Mouse (Mus musculus) gonadal fat pad, adult 2 months (tissue): ENCODE measurements around the gene Iqck. TPM values are rescaled to one million over a fixed set of nuclear protein-coding genes. Genes with fewer than 3 reads are reported as not detected.

Experiments used
- DNase-seq: peaks from one replicate; pipeline ENCODE4 v3.0.0-alpha.2; 2012; ENCODE audit warnings: low read depth
- polyA plus RNA-seq: library from polyadenylated mRNA; depleted of rRNA; stranded (reverse); fragments of >200 nt; gene quantifications from 2 replicates; pipeline ENCODE4 v1.2.3, GENCODE M21; 2012

The Iqck gene
- polyA plus RNA-seq, 1 experiment, result 3.8 TPM

DNA sequence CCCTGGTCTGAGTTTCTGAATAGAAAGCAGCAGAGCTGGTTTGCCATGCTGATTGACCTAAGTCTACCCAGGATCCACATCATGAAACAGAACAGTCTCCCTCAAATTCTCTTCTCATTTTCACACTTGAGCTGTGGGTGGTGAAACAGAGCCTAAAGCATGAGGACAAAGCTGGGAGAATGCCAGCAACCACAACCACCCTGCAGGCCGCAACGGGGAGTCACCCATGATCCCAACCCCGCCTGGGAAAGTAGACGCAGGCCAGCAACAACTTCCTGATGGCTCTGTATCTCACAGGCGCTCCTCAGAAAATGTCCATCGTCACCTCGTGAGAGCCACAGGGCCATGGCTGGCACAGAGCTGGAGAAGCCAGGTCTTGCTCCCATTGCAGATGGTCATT lies 4.0 kb upstream of the Iqck start:
- no peak for DNase-seq

DNA sequence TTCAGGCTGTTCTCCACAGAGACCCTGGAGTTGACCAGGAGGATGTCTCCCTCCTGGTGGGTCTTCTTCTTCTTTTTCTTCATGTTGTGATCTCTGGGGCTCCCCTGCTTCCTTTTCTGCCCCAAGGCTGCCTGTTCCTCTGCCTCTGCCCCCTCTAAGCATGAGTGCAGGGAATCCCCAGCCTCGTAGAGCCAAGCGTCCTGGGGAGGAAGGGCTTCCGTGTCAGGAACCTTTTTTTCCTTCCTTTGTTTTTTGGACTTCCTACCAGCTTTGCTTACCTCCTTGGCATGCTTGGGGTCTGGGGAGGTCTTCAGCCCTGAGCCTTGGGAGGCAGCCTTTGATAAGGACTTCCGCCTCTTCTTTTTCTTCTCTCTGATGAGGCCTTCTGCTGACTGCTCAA lies 2.9 kb upstream of the Iqck start:
- DNase-seq, result no peak

DNA sequence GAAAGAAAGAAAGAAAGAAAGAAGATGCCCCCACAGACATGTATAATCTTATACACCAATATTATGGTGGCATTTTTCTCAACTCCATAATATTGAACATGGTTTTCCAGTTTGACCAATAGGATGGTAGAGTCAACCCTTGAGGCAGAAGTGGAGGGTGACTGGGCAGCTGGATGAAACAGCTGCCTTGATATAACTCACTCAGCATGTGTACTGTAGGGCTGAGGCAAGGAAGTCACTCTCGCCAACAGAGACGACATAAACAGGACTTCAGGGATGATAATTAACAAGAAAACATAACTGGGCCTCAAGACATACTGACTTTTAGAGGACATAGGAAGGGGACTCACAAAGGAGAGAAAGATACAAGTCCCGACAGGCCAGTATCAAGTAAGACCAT lies 946 bp upstream of the Iqck start:
- no peak for DNase-seq

DNA sequence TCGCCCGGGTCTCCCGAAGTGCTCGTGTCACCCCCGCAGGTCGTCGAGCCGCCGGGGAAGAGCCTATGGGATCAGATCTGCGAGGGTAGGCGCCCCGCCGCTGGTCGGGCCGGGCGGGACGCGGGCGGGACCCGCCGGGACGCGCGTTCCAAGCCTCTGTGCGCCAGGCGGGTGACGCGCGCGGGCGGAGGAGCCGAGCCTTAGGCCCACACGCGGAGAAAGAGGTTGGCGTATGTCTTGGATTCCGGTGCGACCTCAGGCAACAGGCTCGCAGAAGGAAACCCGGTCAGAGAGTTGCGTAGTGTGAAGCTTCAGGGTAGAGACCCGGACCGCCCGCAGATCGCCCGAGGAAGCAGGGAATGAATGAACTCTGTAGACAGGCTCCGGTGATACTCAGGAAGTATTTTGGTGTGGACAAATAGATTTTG lies 339 bp downstream of the Iqck start, which contains the start of gene Knop1:
Knop1 (minus strand) TSS at position 378 of the 428 bp plus-strand sequence.
- DNase-seq, result no peak

DNA sequence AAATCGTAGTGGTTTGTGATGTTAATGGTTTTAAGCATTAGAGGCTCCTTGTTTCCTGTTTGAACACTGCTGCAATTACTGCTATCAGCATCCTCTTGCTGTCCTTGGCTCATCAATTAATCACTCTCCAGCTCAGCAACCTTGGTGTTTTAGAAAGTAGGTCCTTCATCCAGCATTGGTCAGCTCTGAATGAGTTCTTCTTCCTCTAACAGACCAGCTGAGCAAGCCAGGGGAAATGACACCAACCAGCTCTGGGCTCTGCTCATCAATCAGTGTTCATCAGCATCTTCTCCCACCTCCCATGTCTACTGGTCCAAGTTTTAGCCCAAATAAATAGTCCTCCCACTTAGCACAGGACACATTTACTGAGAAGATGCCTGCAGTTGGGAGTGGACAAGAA lies 3.1 kb downstream of the Iqck start:
- DNase-seq, result no peak

DNA sequence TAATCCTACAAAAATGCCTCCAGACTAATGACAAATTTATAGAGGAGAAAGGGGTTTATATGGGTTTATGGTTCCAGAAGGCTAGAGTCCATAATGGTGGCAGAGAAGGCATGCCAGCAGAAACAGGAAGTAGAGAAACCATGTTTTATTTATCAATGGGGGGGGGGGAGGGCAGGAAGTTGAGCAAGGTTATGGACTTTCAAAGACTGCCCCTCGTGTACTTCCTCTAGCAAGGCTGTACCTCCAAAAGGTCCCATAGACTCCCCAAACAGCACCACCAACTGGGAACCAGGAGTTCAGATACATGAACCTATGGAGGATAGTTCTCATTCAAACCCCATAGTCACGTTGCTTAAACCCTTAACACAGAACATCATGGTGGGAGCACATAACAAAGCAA lies 9.8 kb downstream of the Iqck start:
- no peak for DNase-seq

DNA sequence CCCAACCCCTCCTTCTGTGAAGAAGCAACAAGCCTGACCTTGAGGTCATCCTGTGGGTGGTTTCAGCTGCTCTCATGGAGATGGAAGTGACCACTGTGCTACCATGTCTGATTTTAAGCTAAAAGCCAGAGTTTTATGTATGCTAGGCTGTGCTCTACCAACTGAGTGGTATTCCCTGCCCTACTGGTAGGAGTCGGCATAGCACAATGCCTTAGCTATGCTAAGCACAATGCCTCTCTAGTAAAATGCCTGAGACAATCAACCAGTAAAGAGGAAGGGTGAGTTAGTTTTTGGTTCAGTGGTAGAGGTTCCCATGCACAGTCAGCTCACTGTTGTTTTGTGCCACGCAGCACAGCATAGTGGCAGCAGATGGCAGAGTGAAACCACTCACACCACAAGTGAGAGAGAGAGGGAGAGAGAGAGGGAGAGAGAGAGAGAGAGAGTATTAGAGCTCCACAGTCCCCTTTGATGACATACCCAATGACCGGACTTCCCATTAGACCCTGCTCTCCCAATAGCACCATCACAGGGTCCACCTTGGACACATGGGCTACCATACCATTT lies 24.0 kb downstream of the Iqck start:
- DNase-seq, result no peak

DNA sequence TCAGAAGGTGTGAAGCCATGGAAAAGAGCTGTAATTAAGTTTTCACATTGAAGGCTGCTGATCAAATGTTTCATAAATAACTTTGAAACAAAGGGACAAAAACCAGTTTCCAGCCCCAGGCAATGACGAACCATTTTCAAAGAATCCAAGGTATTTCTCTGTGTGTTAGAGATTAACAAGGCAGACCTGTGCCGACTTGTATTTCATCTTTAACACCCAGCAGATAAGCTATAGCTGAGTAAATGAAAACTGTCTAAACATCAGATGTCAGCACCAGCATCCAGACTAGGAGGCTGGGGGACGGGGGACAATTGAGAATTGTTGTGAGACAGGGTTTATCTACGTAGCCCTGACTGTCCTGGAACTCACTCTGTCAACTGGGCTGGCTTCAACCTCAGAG lies 28.4 kb downstream of the Iqck start:
- no peak for DNase-seq

DNA sequence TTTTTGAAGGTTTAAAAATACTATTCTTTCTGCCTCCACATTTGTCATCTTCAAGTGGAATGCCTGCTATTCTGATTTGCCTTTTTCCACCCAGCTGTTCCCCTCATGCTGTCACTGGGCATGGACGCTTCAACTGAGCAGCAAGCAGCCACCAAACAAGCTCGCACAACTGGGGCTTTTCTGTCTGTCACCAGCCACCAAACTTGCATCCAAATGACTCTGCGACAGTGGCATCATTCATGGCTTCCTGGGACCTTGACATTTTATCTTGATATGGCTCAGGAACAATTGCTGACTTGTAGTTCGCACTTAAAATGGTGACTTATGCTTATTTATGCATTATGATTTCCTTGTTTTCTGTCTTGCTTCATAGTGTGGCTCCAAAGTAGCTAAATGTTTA lies 29.4 kb downstream of the Iqck start:
- no peak for DNase-seq

DNA sequence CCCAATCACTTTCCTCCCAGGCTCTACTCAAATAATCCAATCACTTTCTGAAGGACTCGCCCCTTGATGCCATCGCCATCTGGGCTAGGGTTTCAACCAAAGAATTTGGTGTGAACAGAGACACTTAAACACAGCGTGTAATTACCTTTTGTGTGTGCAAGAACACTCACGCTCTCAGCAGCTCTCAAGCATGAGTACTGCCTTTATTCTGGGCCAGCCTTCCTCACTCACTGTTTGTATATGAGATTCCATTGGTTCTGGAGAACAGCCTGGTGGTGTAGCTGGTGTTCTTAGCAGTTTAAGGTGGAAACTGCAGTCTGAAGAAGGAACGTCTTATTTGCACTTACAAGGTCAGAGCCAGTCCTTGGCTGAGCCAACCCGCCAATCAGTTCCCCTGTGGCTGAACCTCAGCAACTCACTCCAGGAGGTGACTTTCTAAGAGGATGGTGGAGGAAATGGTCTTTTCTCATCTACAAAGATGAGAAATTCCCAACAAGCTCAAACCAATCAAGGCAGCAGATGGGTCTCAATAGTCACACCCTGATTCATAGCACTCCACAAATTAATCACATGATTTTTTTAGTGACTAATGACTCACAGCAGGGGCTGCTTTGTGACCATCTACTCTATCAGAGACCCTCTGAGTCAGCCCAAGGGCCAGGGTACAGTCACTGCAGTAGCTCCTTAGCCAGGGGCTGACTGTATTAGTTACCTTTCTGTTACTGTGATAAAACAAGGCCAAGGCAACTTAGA lies 31.9 kb downstream of the Iqck start:
- no peak for DNase-seq

DNA sequence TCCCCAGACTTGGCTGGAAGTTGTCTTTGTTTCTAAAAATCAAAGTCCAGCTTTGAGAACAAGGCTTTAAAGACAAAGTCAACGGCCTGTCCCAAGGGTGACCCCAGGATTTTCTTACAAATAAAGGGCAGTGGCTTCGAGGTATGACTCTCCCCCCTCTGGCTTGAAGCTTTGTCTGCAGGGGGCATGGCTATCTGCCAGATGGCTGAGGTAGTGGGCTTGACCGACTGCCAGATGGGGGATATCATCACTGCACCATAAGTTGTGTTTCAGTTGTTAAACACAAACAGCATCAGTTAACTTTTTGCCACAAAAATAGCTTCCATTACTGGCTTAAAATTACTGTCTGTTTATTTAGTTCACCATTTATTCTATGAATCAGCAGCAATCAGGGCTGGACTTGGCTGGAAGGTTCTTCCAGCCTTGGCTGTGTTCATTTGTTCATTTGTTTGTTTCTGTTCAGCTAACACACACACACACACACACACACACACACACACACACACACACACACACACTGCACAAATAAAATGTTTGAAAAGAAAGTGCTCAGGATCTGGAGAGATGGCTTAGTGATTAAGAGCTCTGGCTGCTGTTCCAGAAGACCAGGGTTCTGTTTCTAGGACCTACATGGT lies 33.6 kb downstream of the Iqck start:
- DNase-seq, result no peak

DNA sequence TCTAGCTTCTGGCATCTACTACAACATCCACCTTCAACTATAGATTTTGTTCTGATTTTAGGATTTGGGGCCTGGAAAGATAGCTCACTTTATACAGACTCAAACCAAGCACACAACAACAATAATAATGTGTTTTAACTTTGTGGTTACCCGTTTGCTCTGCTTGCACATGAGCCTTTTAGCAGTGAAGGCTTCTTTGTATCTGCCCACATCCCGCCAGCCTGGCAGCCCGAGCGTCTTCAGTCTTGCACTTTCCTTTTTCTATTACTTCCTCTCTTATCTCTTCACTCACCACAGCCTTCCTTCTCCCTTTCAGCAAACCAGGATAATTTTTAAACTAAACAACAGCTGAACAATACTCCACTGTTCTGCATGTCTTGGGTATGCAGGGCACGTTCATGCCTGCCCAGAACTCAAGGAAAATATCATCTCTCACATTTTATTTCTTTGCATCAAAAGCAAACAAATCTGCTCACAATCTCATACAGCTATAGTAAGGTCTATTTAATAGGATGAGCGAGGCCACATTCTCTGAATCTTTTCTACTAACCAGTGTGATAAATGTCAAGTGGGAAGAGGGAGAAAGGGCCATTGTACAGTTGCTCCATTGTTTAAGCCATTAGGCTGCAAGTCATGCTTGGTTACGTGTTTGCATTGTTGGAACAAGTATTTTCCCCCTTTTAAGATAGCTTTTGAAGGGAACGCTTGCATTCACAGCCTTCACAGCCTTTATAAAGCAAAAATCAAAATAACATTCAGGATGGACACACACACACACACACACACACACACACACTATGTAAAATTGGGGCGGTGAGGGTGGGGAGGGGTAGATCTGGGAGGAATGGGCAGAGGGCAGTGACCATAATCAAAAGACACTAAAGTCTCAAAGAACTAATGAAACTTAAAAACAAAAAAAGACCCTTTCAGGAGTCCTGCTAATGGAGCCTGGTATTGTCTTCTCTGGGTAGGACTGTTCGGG lies 40.2 kb downstream of the Iqck start:
- DNase-seq, result no peak

DNA sequence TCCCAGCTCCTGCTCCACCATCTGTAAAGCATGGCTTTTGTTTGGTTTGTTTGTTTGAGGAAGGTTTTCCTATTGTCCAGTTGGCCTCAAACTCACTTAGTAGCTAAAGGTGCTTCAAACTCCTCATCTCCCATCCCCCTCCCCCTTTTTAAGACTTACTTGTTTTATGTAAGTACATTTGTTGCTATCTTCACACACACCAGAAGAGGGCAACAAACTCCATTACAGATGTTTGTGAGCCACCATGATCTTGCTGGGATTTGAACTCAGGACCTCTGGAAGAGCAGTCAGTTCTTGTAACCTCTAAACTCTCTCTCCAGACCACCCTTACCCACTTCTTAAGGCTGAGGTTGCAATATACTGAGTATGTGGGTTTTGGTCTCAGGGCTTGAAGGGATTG lies 42.5 kb downstream of the Iqck start:
- no peak for DNase-seq

DNA sequence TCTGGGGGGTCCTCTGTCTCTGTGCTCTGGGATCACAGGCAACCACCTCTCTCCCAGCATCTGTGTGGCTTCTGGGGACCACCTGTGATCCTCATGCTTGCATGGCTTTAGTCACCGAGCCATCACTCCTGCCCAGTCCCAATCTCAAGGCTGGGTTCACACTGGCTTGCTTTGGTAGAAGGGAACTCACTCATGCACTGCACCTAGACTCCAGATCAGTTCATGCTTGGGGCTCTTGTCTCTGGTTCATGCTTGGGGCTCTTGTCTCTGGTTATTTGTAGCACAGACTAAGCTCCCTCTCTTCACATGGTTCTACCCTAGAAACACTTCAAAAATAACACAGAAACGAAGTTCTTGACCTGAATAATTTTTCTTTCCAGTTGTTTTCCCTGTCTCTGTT lies 44.5 kb downstream of the Iqck start:
- DNase-seq, result no peak

DNA sequence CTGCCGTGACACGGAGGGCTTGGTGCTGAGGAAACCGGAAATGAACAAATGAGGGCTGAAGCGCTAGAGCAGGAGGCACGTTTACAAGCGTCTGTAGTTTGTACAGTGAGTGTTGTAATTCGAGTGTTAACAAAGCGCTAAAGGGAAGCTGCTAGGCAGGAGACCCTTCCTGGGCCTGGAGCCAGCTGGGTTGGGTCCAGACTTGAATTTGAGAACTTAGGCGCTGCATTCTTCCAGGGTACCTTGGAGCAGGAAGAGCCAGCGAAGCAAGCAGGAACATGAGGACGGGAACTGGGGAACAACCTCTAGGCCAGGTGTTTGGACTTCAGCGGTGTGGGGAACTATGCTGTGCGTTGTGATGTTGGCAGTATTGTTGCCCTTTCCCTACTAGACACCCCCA lies 47.4 kb downstream of the Iqck start:
- peak; percentile 63 for DNase-seq

DNA sequence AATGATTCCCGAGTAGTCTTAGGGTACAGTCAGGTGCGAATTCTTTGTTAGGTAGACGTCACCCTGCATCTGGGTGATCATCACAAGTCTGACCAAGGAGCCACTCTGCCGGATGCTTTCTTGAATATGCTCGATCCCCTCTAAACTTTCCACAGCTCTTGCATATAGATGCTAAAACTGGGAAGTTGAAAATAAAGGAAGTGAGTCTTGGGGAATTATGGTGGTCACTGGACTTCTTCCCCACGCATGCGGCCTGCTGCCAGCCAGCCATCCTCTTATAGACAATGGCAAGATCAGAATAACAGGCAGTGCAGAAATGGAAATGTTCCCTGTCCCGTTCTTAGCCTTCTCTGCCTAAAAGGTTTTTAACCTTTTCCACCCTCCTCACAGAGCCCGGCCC lies 48.3 kb downstream of the Iqck start:
- DNase-seq, result no peak

DNA sequence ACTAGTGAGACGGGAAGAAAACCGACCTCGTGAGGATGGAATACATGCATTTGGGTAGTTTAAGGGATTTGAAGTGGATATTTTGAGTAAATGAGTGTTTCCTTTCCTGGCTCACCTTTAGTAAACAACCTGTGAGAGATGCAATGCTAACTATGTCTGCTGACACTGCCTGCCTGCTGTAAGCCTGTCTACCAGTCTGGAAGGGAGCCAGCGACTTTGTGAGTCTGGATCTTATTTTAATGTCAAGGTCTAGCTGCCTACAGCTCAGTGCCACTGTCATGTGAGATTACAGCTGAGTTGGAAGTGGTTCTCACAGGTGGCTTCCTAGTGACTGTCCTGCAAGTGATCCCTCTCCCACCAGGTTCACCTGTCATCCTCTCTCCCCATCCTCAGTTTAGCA lies 49.0 kb downstream of the Iqck start:
- no peak for DNase-seq

DNA sequence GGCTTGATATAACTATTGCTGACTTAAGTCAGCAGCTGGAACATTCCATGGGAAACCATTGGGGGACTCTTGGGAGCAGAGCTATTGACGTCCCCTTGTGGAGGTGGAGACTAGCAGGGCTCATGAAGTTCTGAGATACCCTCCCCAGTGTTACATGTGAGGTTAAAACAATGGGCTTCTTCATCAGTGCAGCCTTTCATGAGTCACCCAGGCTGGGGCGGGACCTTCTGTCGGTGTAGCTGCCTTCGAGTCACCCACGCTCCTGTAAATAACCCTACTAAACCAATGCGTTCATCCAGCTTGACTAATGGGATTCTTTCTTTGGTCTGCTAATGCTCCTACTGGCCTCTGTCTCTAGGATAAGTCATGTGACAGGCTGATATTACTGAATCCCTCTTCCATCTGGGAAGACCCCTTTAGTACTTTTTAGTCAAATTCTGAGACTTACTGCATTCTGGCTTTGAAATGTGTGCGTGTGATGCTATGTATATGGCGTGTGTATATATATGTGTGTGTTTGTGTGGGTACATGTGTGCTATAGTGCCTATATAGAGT lies 53.5 kb downstream of the Iqck start:
- DNase-seq, result no peak

DNA sequence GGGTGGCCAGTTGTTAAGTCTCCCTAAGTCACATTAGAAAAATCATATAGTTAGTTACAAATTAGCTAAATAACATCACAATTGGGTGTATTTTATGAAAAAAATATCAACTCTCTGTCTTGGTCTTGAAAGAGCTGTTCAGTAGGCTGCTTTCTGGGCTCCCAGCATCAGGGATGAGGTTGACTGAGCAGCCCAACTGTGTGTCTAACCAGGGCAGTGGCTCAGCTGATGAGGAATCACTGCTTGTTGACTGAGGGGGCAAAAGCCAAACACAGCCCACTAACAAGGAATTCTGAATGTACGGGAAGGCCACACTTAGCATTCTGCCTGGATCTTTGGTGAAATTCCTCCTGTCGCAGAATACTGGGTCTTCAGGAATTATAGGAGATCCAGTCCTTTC lies 54.9 kb downstream of the Iqck start:
- no peak for DNase-seq

DNA sequence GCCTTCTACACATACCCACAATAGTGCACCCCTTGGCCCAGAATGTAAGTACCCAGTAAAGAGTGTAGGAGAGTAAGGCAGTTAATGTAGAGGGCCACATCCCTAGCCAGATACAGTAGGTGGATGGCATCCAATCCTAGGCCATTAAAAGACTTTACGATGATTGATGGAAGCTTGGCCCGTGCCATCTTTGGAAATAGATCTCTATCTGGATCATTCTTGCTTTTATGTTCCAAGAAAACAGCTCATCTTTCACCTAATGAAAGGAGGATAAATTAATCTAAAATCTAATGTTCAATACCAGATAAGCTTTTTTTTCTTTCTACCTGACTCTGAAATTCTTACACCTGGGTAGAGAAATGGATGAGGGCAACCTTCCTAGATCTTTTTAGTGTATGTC lies 55.6 kb downstream of the Iqck start:
- DNase-seq, result peak; percentile 84

DNA sequence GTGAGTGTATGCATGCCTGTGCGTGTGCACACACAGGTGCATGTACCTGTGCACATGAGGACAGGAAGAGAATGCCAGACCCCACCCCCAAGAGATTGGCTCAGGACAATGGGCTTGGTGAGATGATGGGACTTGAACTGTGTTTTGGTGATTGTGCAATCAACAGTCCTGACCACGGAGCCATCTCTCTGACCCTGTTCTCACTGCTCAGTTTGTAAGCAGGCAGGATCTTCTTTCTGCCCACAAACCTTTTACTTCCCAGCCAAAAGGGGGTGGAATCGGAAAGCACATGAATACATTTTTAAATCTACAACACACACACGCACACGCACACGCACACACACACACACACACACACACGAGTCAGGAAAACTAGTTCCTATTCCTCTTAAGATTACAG lies 56.0 kb downstream of the Iqck start:
- DNase-seq, result no peak

DNA sequence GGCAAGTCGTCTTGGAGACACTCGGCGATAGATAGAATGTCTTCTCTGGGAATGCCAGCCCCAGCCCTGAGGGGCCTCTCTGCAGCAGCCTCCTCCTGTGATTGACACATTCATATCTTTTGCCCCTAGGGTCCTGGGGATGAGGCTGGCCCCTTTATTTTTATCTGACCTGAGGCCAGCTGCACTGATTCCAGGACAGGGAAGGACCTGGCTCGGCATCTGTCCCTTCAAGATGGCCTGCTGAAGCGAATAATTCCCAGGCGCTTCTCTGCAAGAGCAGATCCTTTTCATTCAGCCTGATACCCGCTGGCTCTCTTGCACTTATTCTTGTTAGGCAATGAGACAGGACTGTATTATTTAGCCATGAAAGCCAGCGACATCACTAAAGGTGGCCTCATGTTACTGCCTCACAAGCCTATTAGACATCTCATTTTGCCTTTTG lies 56.5 kb downstream of the Iqck start:
- DNase-seq, result no peak
